Mouse (Mus musculus): ENCODE measurements around the gene Ssbp3.
A peak's percentile ranks its signal among the peaks of the same experiment; 100 is the strongest.

Gene Ssbp3

DNA sequence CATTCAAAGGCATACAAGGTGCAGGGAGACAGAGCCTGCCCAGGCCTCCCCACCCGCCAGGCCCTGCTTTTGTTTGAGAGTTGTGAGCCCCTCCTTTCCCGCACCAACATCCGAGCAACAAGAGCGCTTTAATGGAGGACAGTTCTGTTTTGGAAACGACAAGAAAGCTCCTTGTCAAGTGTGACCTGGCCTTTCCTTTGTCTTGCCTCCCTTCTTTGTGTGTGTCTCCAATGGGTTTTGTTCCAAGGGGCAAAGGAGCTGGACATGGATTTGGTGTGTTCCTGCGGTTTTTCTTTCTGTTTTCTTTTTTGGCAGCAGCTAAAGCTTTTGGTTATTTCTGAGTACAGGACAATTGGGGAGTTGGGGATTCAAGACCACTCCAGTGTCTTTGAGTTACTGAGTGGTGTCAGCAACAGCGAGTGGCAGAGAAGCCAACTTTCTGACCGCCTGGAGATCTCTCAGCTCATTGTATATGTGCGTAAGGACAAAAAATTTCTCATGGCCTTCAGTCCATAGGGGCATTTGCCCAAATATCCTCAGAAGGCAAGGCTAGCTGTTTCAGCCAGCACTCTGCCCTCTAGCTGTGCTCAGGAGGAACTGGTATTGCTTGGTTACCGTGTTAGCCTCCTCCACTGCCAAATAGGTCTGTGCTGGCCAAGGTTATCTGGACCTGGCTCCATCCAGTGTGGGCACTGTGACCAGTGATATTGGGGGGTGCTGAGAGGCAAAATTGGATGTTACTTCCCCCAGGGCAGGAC, 78.9 kb downstream of the Ssbp3 start:
- peak; percentile 70 for DNase-seq

DNA sequence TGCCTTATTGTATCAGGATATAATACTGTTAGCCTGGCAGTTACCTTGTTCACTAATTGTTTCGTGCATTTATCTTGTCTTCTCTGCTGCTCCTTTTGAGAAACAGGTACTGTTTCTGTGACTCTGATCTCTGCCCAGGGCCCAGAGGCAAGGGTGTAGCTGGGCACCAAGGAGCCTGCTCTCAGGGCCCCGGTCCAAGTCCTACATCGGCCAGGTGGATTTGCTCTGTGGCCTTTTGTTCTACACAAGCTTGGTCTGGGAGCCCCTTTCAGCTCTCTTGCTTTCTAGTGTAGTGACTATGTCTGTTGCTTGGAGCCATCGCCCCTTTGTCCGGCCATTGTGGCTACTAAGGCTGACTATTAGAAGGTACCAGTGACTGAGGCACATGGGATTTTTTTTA, 82.6 kb downstream of the Ssbp3 start:
- DNase-seq, result no peak

DNA sequence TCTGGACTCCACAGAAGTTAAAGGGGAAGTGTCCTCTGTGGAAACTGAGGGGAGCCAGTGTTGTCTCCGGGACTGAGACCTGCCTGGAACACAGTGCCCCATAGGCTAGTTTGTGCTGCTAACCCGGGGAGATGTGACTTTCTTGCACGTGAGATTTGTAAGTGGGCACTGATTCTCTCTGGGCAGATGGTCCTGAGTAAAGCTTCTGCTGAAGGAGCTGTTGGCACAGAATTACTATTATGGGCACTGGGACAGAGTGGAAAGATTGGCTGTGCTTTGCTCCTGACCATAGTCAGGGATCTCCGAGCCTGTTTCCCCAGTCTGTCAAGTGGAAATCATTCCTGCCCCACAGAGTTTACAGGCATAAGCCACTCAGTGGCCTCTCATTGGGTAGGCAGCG, 83.8 kb downstream of the Ssbp3 start:
- peak; percentile 69 for DNase-seq

DNA sequence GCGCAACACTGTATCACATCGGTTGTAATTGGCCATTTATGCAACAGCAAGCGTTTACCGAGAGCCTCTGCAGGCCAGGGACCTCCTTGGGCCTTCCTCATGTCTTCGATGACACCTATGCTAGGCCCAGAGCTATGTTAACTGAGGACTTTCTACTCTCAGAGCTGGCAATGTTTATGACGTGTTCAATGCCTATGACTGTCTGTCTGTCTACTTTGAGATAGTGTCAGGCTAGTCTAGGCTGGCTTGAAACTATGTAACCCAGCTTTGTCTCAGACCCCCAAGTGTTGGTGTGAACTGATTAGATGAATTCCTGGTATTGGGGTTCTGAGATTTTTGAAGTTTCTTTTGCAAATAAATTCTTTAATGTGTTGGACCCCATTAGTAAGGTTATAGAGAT, 84.6 kb downstream of the Ssbp3 start:
- DNase-seq, result no peak

DNA sequence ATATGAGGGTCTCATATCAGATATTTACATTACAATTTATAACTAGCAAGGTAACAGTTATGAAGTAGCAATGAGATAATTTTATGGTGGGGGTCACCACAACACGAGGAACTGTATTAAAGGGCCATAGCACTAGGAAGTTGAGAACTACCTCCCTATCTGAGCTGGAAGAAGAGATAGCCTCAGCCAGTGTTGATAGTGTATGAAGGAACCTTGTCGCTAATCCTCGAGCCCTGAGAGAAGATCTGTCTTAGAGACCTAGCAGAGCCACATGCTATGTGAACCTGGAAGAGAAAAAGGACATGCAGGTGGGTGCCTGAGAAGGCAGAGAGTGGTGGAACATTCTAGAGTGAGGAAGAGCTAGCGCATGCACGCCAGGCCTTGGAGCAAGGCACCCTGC, 85.0 kb downstream of the Ssbp3 start:
- DNase-seq, result no peak

DNA sequence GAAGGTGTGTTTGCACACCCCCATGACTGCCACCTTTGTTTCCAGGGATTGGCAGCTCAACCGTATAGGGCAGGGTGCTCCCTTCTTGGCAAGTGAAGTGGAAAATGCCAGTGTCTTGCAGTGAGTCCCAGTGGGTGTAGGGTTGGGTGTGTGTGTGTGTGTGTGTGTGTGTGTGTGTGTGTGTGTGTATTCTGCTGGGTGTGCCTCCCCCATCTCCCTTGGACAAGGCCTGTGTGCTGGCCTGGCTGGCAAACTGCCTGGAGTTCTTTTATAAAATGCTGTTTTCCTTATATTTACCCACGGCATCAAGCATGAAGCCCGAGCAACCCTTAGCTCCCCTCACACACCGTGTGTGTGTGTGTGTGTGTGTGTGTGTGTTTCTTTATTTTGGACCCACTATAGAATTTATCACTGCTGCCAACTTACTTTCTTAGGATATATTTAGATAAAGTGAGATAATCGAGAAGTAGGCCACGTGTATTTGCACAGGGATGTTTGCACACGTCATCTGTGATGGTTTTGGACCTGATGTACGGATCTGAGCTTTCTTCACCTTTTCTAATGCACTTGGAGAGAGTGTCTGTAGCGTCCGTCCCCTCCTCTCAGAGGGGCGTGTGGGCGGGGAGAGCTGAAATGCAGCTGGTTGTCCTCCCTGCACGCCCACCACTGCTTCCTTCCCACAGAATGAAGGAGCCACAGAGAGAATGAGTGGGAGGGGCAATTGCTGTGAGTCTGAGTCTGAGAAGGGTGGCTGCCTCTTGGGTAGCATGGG, 86.0 kb downstream of the Ssbp3 start:
- no peak for DNase-seq

DNA sequence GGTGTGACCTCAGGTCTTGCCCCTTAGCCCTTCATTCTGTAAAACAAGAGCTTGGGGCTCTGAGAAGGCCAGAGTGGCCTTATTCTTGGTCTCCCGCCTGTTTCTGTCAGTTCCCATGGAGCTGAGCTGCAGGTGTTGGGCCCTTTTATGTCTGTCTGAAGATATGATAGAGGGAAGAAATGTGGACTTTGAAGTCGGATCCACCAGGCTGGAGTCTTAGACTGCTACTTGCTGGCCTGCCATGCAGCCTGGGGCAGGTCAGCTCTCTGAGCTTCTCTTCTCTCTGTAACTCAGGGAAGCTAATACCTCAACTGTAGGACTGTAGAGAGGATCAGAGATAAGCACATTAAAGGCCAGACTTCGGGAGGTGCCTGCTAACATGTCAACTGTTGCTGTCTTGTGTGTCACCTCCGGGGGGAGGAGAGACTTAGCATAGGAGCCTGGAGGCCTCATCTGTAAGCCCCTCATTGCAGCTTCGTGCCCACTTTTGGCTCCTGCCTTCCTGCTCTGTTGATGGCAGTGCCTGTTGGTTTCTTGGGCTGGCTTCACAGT, 90.8 kb downstream of the Ssbp3 start:
- DNase-seq, result no peak

DNA sequence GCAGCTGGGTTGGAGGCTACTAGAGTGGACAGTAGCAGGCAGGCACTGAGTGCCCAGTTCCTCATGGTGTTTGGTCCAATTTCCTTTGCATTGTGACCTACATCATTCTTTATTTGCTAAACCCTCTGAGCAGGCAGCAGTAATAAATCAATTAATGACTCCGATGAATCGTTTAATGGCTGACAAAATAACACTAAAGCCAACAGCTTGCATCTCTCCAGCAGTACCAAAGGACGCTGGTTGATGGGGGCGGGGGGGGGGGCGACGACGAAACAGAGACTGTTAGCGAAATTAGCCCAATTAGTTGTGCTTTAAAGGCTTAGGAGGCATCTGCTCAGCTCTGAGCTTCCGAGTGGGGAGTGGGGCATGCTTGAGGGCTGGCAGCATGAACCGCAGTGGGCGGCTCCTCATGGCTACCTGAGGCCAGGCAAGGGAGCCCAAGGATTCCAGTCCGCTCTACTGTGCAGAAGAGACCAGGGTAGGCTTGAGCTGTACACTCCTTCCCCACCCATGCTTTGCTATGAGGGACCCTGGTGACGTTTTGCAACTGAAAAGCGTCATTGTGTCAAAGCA, 91.5 kb downstream of the Ssbp3 start:
- no peak for DNase-seq

DNA sequence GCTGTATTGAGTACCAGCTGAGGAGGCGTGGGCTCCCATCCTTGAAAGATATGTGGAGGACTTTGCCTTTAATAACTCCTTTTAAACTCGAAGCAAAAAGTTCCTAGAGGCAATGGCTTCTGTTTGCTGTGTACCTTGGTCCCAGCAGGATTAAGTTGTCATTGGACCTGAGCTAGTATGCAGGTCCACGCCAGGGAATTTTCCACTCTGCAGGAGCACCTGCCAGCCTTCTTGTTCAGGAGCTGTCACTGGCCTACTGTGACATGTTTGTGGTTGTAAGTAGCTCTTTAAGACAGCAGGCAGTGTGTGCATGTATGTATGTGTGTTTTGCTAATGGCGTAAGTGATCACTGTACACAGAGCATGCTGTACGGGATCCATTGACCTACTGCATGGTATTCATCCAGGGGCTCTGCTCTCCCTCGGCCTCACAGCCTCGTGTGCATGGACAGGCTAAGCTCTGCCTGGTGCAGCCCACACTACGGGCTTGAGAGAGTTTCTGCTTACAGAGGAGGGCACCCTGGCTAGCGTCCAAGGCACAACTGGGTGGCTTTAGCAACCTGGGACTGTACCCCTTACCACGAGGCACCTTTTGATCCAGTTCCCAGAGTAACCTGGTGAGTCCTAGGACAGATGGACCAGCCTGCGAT, 92.1 kb downstream of the Ssbp3 start:
- peak; percentile 79 for DNase-seq

DNA sequence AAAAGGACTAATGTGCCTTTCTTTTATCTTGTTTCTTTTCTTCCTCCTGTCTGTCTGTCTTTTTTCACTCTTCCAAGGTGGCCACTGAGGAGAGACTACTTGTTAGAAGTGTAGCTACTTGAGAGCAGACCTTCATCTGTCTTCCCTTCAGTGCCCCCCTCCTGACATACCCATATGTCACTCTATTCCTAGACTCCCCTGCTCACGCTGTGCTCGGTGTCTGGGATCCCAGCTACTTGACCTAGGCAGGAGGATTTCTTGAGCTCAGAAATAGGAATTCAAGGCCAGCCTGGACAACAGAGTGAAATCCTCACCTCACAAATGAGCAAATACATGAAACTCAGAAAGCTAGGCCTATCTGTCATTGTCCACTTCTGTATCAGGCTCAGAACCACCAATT, 92.7 kb downstream of the Ssbp3 start:
- peak; percentile 73 for DNase-seq

DNA sequence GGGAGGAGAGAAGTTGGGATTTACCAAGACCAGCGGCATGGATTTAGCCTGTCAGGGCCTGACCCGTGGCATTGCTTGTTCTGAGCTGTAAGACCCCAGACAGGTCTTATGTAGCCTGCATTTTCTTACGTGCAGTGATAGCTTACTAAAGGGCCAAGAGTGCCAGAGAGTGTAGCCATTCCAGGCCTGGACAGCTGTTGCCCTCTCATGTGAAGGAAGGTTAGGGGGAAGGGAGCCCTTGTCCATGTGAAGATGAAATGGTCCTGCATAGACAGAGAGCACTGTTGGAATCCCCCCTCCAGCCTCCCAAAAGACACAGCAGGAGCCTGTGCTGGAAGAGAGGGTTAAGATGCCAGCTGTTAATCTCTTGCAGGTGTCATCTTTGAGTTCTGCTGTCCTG, 93.3 kb downstream of the Ssbp3 start:
- no peak for DNase-seq

DNA sequence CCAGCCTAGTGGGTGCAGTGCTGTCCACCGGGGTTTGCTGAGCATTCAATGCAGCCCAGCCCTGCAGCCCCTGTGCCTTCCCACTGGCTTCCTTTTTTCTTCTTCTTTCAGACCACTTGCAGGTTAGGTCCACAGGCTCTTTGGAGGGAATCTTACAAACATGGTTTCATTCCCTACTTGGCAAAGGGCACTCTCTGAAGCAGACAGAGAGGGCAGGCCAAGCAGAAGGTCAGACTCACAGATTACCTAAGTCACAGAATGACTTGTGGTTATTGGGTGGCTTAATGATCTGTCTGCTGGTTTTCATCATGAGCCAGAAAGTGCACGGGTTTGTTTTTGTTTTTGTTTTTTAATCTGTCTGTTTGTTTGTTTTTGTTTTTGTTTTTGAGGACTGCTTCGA, 93.8 kb downstream of the Ssbp3 start:
- no peak for DNase-seq

DNA sequence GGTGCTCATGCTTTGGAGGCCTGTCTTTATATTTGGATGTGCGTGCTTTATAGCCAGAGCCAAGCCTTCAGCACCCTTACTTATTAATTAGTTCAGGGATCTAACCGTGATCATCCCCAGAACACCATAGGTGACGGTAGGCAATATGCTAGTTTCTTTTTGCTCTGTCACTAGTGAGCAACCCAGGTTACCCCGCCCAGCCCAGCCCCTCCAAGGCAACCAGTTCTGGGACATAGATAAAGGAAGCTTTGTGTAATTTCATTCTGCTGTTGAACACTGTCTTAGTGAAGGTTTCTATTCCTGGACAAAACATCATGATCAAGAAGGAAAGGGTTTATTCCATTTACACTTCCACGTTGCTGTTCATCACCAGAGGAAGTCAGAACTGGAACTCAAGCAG, 94.7 kb downstream of the Ssbp3 start:
- no peak for DNase-seq

DNA sequence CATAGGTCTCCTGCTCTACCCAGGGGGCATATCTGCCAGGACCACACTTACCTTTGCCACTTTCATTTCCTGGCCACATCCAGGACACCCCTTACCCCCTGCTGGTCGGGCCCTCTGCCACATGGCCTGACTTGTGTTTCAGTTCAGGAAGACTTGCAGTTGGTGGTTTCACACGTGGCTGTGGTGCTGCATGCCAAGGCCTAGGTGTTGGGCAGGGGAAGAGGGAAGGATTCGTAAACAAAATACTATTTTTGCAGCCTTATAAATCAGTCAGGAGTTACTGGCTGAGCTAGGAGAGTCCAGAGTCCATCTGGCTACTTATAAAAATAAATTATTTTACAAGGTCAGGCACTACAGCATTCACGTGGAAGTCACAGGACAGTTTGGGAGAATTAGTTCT, 95.7 kb downstream of the Ssbp3 start:
- peak; percentile 73 for DNase-seq

DNA sequence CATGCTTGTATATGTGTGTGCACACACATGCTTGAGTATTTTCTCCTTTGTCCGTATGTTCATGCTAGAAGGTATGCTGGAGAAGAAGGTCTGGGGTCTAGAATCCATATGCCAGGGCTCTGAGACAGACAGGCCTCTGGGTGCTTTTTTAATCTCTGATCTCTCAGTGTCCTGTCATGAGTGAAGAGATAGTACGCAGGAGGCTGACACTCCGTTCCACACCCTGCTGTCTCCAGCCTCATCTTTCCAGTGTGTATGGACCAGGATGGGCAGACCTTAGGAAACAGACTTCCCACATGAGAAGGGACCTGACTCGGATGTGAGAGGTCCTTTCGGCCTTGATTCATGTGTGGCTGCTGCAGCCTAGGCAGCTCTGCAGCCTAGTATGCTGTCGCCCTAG, 96.3 kb downstream of the Ssbp3 start:
- no peak for DNase-seq

DNA sequence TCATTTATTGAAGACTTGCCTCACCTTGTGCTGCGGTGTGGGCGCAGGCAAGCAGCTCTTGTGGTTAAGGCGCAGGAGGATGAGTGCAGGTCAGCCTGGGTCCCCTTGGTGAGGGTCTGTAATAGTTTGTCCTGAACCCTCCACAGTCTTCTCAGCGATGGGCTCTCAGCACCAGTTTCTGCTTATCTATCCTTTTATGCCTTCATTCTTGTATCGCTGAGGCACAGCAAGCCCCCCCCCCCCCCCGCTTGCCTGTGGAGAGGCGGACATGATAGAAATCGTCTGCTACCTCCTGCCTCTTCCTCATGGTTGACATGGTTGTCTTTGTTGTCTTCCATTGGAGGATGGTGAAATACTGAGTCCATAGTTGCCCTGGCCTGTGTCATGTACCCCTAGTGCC, 96.9 kb downstream of the Ssbp3 start:
- no peak for DNase-seq

DNA sequence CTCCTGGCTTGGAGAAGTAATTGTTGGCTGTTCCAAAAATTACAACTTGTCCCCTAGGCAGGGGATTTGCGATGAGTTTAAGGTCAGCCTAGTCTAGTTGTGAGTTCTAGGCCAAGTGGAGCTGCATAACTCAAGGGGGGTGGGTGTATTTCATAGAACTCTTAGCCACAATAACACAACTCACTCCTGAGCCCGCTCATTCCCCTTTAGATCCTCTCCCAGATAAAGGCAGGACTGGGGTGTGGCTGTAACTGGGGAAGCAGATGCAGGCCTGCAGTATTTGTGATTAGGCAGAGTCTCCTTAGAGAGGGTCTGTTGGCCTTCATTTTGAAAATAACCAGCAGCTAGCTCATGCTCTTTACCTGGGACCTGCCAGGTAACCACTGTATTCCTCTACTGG, 97.7 kb downstream of the Ssbp3 start:
- DNase-seq, result no peak

DNA sequence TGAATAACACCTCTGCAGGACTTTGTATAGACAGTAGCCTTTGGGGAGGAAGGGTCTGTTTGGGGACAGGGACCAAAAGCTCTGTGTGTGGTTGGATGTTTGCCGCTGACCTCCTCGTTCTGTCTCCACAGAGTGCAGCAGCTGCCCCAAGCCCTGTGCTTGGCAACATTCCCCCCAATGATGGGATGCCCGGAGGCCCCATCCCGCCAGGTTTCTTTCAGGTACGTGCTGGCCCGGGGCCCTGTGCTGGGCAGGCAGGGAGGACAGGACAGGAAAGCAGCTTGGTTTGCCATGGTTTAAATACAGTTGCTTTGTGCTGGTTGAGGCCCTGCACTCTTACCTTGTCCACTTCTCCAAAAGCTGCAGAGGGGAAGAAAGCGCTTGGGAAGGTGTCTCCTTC, 99.0 kb downstream of the Ssbp3 start:
- peak; percentile 79 for DNase-seq

DNA sequence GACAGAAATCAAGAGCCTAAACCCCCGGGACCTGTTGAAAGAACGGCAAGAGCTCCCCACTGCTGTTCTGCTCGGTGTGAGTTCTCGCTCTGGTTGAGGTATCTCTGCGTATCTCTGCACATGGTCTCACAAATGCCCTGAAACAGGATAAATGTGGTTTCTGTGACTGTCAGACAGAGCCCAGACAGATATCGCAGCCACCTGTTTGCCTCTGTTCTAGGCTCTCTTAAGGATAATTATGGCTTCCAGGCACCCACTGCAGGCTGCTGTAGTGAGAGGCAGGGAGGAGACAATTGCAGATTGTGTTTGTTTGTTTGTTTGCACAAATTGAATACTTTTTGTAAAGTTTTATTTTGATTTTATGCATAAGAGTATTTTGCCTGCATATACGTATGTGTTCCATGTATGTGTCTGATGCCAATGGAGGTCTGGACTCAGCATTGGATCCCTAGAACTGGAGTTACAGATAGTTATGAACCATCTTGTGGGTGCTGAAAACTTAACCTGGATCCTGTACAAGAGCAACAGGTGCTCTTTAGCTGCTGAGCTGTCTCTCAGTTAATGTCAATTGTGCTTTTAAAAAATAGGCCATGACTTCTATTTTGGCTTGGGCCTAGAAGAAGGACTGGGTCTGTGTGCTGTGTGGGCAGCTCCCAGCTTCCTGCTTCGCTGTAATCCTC, 101.0 kb downstream of the Ssbp3 start:
- DNase-seq, result no peak

DNA sequence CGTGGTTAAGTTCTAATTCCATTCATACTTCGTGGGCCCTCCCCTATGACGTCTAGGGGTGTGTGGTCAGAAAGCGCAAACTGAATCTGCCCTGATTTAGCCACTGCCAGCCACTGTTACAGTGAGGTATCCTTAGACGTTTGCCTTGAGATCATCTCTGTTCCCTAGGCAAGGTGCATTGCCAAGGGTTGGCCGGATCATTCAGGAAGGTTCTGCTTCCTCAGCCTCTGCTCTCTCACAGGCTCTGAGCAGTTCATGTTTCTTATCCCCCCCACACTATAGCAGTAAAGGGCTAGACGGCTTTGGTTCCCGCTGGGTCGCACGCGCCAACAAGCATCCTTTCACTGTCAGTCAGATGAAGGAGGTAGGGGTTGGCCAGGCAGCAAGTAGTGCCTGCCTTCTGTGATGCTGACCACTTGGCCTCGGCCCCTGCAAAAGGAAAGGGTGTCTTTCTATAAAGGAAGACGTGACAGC, 101.5 kb downstream of the Ssbp3 start:
- DNase-seq, result no peak

DNA sequence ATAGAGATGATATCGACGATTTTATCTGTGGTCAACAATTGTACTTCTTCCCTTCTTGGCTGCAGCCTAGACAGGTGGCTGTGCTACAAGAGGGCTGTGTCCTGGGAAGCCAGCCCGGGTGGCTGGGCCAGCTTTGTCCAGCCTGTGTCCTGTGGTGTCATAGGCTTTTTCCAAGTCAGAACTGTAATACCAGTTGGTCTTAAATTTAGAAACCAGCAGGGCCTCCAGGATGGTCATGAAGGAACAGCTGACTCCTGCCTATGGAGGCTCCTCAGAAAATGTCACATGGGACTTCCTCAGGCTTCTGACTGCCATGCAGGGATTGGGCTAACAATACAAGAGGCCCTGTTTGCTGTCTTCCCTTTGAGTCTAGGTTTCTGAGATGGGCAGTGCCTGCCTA, 102.1 kb downstream of the Ssbp3 start:
- DNase-seq, result peak; percentile 93

DNA sequence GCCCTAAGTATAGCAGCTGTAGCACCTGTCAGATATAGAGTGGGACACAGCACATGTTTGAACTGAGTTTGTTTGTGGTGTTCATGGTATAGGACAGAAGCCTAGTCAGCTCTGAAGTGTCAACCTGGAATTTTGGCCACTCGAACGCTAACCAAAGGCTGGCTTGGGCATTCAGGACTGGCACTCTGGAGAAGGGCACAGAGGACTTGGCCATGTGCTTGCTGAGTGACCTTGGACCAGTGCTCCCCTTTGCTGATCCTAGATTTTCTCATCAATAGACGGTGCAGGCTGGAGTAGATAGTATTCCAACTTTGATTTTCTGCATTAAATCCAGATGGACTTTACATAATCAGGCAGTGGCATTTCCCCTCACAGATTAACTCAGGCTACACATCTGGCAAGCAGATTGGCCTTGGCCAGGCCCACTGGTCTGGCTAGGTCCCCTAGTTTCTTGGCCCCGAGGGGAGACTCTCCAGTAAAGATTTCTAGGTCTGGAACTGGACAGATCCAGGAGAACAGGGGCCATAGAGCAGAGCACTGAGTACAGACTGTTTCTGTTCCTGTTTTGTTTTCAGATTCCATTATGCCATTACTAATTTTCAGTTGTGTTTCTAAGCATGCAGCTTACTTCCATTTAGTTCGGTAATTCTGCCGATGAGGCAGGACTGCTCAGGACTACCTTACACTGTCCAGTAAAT, 102.8 kb downstream of the Ssbp3 start:
- no peak for DNase-seq

All from cerebellum, adult 11-12 months (tissue).